Mouse (Mus musculus) G1E (cell line): ENCODE data around the gene Tspyl1. TPM values are rescaled to one million over a fixed set of nuclear protein-coding genes. Genes with fewer than 3 reads are reported as not detected.
A peak's percentile ranks its signal among the peaks of the same experiment; 100 is the strongest.

Source experiments
- ATAC-seq: 2 replicates; pipeline ENCODE4 v1.8.0; 2016; ENCODE audit warnings: mild to moderate bottlenecking; ENCODE audit not compliant: insufficient number of reproducible peaks, poor library complexity, low FRiP score, severe bottlenecking; ENCODE audit errors: extremely low read depth
- DNase-seq: peaks from one replicate; pipeline ENCODE4 v3.0.0; 2012; ENCODE audit warnings: low spot score
- H3K27me3 ChIP-seq: 2 replicates; pipeline ENCODE4 v1.6.1; 2012; ENCODE audit warnings: mild to moderate bottlenecking, low read length, inconsistent platforms; ENCODE audit not compliant: insufficient read depth
- H3K36me3 ChIP-seq: replicated peaks from 2 replicates; pipeline ENCODE3; 2012; ENCODE audit warnings: mild to moderate bottlenecking, inconsistent platforms
- H3K4me1 ChIP-seq: 2 replicates; pipeline ENCODE4 v1.6.1; 2012; ENCODE audit warnings: low read depth, low read length, inconsistent platforms, mixed read lengths; ENCODE audit not compliant: insufficient read depth
- H3K4me3 ChIP-seq: 2 replicates; pipeline ENCODE4 v1.5.1; 2012; ENCODE audit warnings: low read depth, mild to moderate bottlenecking, inconsistent platforms, low read length, moderate library complexity, mixed read lengths
- H3K9me3 ChIP-seq: replicated peaks from 2 replicates; pipeline ENCODE4 v1.6.1; 2012; ENCODE audit warnings: inconsistent platforms
- CTCF ChIP-seq: IDR thresholded peaks from 2 replicates; pipeline ENCODE4 v1.5.1; 2012; ENCODE audit warnings: low read depth, low read length, inconsistent platforms, mixed read lengths
- GATA1 ChIP-seq: IDR thresholded peaks from 2 replicates; pipeline ENCODE4 v1.6.1; 2012; ENCODE audit warnings: borderline replicate concordance, low read length, inconsistent platforms, mixed read lengths
- GATA2 ChIP-seq: IDR thresholded peaks from 2 replicates; pipeline ENCODE4 v1.6.1; 2012; ENCODE audit warnings: low read depth, low read length, inconsistent platforms, borderline replicate concordance
- POLR2AphosphoS5 ChIP-seq: IDR thresholded peaks from 2 replicates; pipeline ENCODE4 v1.6.1; 2012; ENCODE audit warnings: low read depth, low read length, inconsistent platforms; ENCODE audit not compliant: insufficient replicate concordance
- TAL1 ChIP-seq: conservative IDR thresholded peaks from 2 replicates; pipeline ENCODE4 v1.6.1; 2012; ENCODE audit warnings: low read depth, low read length, inconsistent platforms, mixed read lengths
- polyA plus RNA-seq: library from polyadenylated mRNA; stranded (reverse); fragments of >175 nt; gene quantifications from 2 replicates; pipeline ENCODE4 v1.2.3, GENCODE M21; 2012
- total RNA-seq, 2 experiments: library from RNA; stranded (forward) in 1 of 2; stranded (reverse) in 1 of 2; fragments of 200-1000 nt in 1 of 2; fragments of >200 nt in 1 of 2; fragmentation: Nextera tagmentation in 1 of 2; gene quantifications; 2 replicates each; pipeline ENCODE4 v1.2.3; 2014 to 2017

The Tspyl1 gene
- total RNA-seq (2014; fragmentation: Nextera tagmentation) (37.0 and 41.1 TPM in 2 replicates), total RNA-seq (2017) (40.9 and 43.5 TPM in 2 replicates), polyA plus RNA-seq (19.6 and 20.6 TPM in 2 replicates)

DNA sequence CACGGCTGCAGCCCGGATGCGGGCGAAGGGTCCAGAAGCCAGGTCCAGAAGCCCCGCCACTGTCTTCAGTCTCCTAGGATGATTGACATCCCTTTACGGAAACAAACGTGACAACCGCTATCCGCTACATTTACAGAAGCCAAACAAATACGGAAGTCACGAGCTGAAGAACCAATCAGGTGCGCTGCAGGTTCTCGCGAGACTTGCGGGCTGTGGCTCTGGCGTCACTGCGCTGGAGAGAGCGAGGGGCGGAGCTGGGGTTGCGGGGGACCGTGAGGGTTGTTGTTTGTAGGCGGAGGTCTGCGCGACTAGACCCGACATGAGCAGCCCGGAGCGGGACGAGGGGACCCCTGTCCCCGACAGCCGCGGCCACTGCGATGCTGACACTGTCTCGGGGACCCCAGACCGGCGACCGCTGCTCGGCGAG lies at the start of gene Tspyl1:
Tspyl1 (plus strand) TSS at position 229 of the 427 bp plus-strand sequence.
- H3K9me3 ChIP-seq = no peaks in the 10 kb centered on the region

DNA sequence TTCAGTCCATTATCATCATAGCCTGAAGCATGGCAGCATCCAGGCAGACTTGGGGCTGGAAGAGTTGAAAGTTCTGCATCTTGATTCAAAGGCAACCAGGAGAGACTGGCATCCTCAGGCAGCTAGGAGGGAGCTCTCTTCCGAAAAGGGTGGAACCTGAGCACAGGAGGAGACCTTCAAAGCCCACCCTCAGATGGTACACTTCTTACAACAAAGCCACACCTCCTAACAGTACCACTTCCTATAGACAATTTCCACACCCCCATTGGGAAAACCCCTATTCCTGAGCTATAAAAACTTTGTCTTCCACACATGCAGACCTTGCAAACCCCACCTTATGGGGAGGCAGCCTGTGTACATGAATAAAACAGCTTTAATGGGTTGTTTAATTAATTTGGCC lies 48.6 kb upstream of the Tspyl1 start:
- Histone ChIP-seq H3K36me3 (no peaks in the 10 kb centered on the region), H3K4me1 (no peaks in the 10 kb centered on the region), H3K27me3 (peaks cover 6% of the 10 kb centered on the region; the same call in 1 of the 2 replicates), H3K4me3 (no peak overlapping the region), H3K9me3 (no peaks in the 10 kb centered on the region)
- TF ChIP-seq CTCF (no peak), GATA2 (no peak), GATA1 (no peak), POLR2AphosphoS5 (no peak), TAL1 (no peak)
- ATAC-seq = no peak
- DNase-seq = no peak

More for the DNA sequence above, at the start of gene Tspyl1:
- Histone ChIP-seq H3K27me3 (peaks cover 6% of the 10 kb centered on the region; the same call in 1 of the 2 replicates), H3K4me3 (peak within 1 kb of the TSS; percentile 98), H3K36me3 (peaks cover 15% of the 10 kb centered on the region), H3K4me1 (peaks cover 21% of the 10 kb centered on the region)
- ATAC-seq (peak; percentile 96), DNase-seq (peak; percentile 91)
- no peak for TF ChIP-seq TAL1
- no peak for TF ChIP-seq GATA1
- no peak for TF ChIP-seq CTCF
- no peak for TF ChIP-seq POLR2AphosphoS5
- no peak for TF ChIP-seq GATA2

DNA sequence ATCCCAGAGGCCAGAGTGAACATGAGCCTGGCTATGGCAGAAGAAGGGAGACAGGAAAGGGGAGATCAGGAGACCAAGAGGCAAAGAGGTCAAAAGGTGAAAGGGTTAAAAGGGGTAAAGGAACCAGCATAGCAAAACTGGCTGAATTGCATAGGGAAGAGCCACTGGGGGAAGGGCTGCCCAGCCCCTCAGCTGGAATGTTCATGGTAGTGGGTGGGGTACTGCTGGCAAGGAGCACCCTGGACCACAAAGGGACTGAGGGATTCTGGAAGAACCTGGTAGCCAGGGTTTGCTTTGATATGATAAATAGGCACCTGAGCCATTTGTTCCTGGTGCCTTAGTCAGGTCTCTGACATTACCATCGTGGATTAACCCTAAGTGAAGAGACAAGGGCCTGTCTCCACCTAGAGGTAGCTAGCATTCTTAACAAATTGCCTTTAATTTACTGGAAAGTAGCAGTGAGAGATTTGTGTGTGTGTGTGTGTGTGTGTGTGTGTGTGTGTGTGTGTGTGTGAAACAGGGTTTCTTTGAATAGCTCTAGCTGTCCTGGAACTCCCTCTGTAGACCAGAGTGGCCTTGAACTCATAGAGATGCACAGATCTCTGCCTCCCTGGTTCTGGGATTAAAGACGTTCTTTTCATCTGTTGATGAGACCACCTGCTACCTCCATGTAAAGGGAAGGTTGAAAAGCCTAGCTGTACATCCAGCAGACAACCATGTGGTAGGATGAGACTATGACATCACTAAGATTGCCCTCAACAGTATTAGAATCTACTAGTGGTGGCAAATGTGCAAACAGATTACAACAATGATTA lies 47.9 kb upstream of the Tspyl1 start:
- no peak overlapping the region for H3K4me3 ChIP-seq
- no peaks in the 10 kb centered on the region for H3K4me1 ChIP-seq
- no peaks in the 10 kb centered on the region for H3K9me3 ChIP-seq
- DNase-seq (no peak), ATAC-seq (no peak)
- no peak for TF ChIP-seq TAL1
- TF ChIP-seq GATA2 = no peak
- TF ChIP-seq POLR2AphosphoS5 = no peak
- TF ChIP-seq CTCF = no peak
- TF ChIP-seq GATA1 = no peak
- H3K27me3 ChIP-seq = peaks cover 6% of the 10 kb centered on the region; the same call in 1 of the 2 replicates
- H3K36me3 ChIP-seq = no peaks in the 10 kb centered on the region

DNA sequence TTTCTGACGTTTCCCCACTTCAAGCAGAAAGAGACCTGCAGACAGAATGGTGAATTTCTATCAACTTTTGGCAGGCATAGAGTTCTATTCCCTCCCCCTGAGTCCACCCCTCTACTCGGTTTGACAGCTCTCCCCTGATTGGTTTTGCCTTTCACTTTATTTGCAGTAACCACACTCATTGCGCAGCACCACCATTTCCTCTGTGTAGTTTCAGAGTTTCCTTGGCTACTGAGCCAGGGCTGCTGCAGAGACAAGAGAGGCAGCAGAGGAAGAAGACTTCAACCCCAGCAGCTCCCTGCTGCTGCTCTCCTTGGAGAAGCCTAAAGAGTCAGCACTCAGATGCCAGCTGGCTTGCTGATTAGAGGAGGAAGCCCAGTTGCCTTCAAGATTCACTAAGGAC lies 46.6 kb upstream of the Tspyl1 start:
- Histone ChIP-seq H3K4me1 (no peaks in the 10 kb centered on the region), H3K9me3 (no peaks in the 10 kb centered on the region), H3K36me3 (no peaks in the 10 kb centered on the region), H3K27me3 (peaks cover 6% of the 10 kb centered on the region; the same call in 1 of the 2 replicates), H3K4me3 (no peak overlapping the region)
- no peak for ATAC-seq
- DNase-seq = no peak
- TF ChIP-seq GATA1 (no peak), GATA2 (no peak), POLR2AphosphoS5 (no peak), TAL1 (no peak), CTCF (no peak)

DNA sequence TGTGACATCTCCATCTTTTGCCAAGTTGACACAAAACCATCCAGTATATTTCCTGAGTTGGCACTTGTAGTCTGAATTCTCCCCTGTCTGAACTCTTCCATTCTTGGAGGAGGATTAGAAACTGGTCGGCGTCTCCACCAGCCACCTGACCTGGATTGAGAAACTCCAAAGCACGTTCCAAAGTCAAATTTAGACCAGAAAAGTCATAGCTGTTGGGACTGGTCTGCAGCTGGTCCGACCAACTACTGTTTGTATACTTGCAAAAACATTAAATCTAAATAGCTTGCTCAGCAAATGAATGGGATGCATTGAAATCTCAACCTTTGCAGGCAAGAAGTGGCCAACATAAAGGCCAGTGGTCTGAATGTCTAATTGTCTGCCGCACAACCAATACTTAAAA lies 45.4 kb upstream of the Tspyl1 start:
- Histone ChIP-seq H3K4me1 (no peaks in the 10 kb centered on the region), H3K4me3 (no peak overlapping the region), H3K36me3 (no peaks in the 10 kb centered on the region), H3K9me3 (no peaks in the 10 kb centered on the region), H3K27me3 (peaks cover 6% of the 10 kb centered on the region; the same call in 1 of the 2 replicates)
- ATAC-seq (no peak), DNase-seq (no peak)
- TF ChIP-seq GATA2 (no peak), POLR2AphosphoS5 (no peak), TAL1 (no peak), CTCF (no peak), GATA1 (no peak)

DNA sequence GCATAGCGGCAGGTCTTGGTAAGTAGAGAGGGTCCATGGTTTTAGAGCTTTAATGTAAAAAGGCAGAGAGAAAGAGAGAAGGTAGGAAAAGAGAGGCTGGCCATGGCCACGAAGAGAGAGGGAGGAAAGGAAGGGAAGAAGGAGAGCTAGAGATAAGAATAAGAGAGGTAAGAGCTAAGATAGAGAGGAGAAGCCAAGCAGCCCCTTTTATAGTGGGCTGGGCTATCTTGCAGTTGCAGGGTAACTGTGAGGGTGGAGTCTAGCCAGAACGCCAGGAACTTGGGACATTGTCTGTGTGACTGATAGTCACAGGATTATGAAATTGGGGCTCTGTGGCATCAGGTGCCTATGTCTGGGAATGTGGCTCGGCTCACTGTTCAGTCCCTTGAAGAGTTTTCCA lies 43.5 kb upstream of the Tspyl1 start:
- DNase-seq = no peak

More for the DNA sequence above, 43.5 kb upstream of the Tspyl1 start:
- ATAC-seq = no peak
- no peak overlapping the region for H3K4me3 ChIP-seq
- peaks cover 6% of the 10 kb centered on the region; the same call in 1 of the 2 replicates for H3K27me3 ChIP-seq
- H3K36me3 ChIP-seq = no peaks in the 10 kb centered on the region
- TF ChIP-seq GATA2 (no peak), POLR2AphosphoS5 (no peak), TAL1 (no peak), CTCF (no peak), GATA1 (no peak)
- H3K9me3 ChIP-seq = no peaks in the 10 kb centered on the region
- H3K4me1 ChIP-seq = no peaks in the 10 kb centered on the region
